Mouse (Mus musculus): ENCODE results near the gene Krtap6-1. TPM values are rescaled to one million over a fixed set of nuclear protein-coding genes. Genes with fewer than 3 reads are reported as not detected.

Gene Krtap6-1
- polyA plus RNA-seq, 1 experiment from 2014 or later: not detected

Other genes with a start within 250 kb of the Krtap6-1 start
- not detected in 2 replicates for gene Gm20741, start 219.5 kb upstream of the Krtap6-1 start, polyA plus RNA-seq (2015; fragmentation: Nextera tagmentation; extraction: Ambion mirVana)
- gene Krtap15, start 211.5 kb upstream of the Krtap6-1 start, polyA plus RNA-seq (2015; fragmentation: Nextera tagmentation; extraction: Ambion mirVana): not detected in 2 replicates
- not detected in 2 replicates for gene Krtap14, start 205.6 kb upstream of the Krtap6-1 start, polyA plus RNA-seq (2015; fragmentation: Nextera tagmentation; extraction: Ambion mirVana)
- not detected in 2 replicates for gene Krtap19-1, start 162.3 kb upstream of the Krtap6-1 start, polyA plus RNA-seq (2015; fragmentation: Nextera tagmentation; extraction: Ambion mirVana)
- gene Krtap19-2, start 157.4 kb upstream of the Krtap6-1 start, polyA plus RNA-seq (2015; fragmentation: Nextera tagmentation; extraction: Ambion mirVana): not detected in 2 replicates
- gene Krtap19-3, start 153.7 kb upstream of the Krtap6-1 start, polyA plus RNA-seq (2015; fragmentation: Nextera tagmentation; extraction: Ambion mirVana): not detected in 2 replicates
- not detected in 2 replicates for gene Krtap19-4, start 146.6 kb upstream of the Krtap6-1 start, polyA plus RNA-seq (2015; fragmentation: Nextera tagmentation; extraction: Ambion mirVana)
- gene Krtap19-5, start 135.2 kb upstream of the Krtap6-1 start, polyA plus RNA-seq (2015; fragmentation: Nextera tagmentation; extraction: Ambion mirVana): not detected in 2 replicates
- gene Krtap19-9b, start 99.4 kb upstream of the Krtap6-1 start, polyA plus RNA-seq (2015; fragmentation: Nextera tagmentation; extraction: Ambion mirVana): not detected in 2 replicates
- gene Krtap16-3, start 68.8 kb upstream of the Krtap6-1 start, polyA plus RNA-seq (2015; fragmentation: Nextera tagmentation; extraction: Ambion mirVana): not detected in 2 replicates
- not detected in 2 replicates for gene Krtap22-2, start 20.9 kb upstream of the Krtap6-1 start, polyA plus RNA-seq (2015; fragmentation: Nextera tagmentation; extraction: Ambion mirVana)
- not detected in 2 replicates for gene Gm10229, start 16.4 kb upstream of the Krtap6-1 start, polyA plus RNA-seq (2015; fragmentation: Nextera tagmentation; extraction: Ambion mirVana)
- gene Gm10228, start 9.8 kb downstream of the Krtap6-1 start, polyA plus RNA-seq (2015; fragmentation: Nextera tagmentation; extraction: Ambion mirVana): not detected in 2 replicates
- not detected in 2 replicates for gene Krtap6-5, start 16.2 kb downstream of the Krtap6-1 start, polyA plus RNA-seq (2015; fragmentation: Nextera tagmentation; extraction: Ambion mirVana)
- not detected in 2 replicates for gene 1110025L11Rik, start 32.3 kb downstream of the Krtap6-1 start, polyA plus RNA-seq (2015; fragmentation: Nextera tagmentation; extraction: Ambion mirVana)
- not detected in 2 replicates for gene Krtap6-3, start 52.3 kb downstream of the Krtap6-1 start, polyA plus RNA-seq (2015; fragmentation: Nextera tagmentation; extraction: Ambion mirVana)
- not detected in 2 replicates for gene Gm6358, start 109.2 kb downstream of the Krtap6-1 start, polyA plus RNA-seq (2015; fragmentation: Nextera tagmentation; extraction: Ambion mirVana)
- not detected in 2 replicates for gene Gm10061, start 119.4 kb downstream of the Krtap6-1 start, polyA plus RNA-seq (2015; fragmentation: Nextera tagmentation; extraction: Ambion mirVana)
- not detected in 2 replicates for gene Gm9789, start 126.3 kb downstream of the Krtap6-1 start, polyA plus RNA-seq (2015; fragmentation: Nextera tagmentation; extraction: Ambion mirVana)
- gene Gm7735, start 137.8 kb downstream of the Krtap6-1 start, polyA plus RNA-seq (2015; fragmentation: Nextera tagmentation; extraction: Ambion mirVana): not detected in 2 replicates
- gene 1110057P08Rik, start 143.0 kb downstream of the Krtap6-1 start, polyA plus RNA-seq (2015; fragmentation: Nextera tagmentation; extraction: Ambion mirVana): not detected in 2 replicates
- not detected in 2 replicates for gene Krtap20-2, start 174.2 kb downstream of the Krtap6-1 start, polyA plus RNA-seq (2015; fragmentation: Nextera tagmentation; extraction: Ambion mirVana)